Mouse (Mus musculus): ENCODE results near the gene Hoxa2.

DNA sequence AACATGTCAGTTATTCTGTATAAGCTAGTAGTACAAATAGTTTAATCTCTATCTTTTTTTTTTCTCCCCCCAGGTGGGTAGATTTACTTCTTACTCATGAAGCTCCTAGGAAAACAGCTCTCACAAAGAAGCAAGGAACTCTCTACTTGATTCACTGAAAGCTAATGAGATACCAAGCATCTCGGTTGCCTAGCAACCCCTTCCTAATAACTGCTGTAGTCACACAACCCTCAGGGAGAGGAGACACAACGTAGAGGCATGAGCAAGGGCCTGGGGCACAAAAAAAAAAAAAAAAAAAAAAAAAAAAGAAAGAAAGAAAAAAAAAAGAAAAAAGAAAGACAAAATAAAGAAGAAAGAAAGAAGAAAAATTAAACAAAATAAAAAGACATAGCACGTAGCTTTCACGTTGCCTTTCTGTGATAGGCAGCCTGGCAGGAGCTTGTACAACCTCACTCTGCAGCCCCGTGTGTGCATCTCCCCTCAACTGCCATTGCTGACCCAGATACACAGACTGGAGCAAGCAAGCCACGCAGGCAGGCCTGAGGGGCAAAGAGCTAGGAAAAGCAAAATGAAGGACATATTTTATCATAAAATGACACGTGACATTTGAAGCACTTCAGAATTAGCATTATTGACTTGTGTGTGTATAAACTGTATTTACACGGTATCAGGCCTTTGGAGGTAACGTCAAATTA, 26.6 kb downstream of the Hoxa2 start:
- TF ChIP-seq EP300 (IDR thresholded peaks at IDR 0.05; ENCODE audit: insufficient read depth, low read depth, low read length): no peak
- no peak for TF ChIP-seq POLR2A (IDR thresholded peaks at IDR 0.05; ENCODE audit: insufficient read depth, low read depth, low read length)

All from heart, adult 2 months (tissue).